Mouse (Mus musculus) thymus, adult 2 months (tissue): ENCODE measurements around the gene Grcc10.

Source experiments
- CTCF ChIP-seq: fragments of 200-500 bp; IDR thresholded peaks from 2 replicates; pipeline ENCODE4 v1.5.1; 2012; ENCODE audit warnings: mild to moderate bottlenecking, control low read depth, low read length, moderate library complexity, borderline replicate concordance; ENCODE audit not compliant: control insufficient read depth, poor library complexity, insufficient read depth; ENCODE audit errors: extremely low read depth
- POLR2A ChIP-seq: fragments of 200-500 bp; IDR thresholded peaks from 2 replicates; pipeline ENCODE4 v1.6.1; 2012; ENCODE audit warnings: mild to moderate bottlenecking, low read length, control low read depth, moderate library complexity; ENCODE audit not compliant: control insufficient read depth, poor library complexity, insufficient read depth; ENCODE audit errors: extremely low read depth

- TF ChIP-seq POLR2A = no peak
- TF ChIP-seq CTCF = no peak
Measured at GRCm38 (mm10) chr6:124728621-124729020, 12.6 kb downstream of the Grcc10 start.
